Mouse (Mus musculus): ENCODE measurements at regions not wholly inside any gene's neighbourhood (a gene's known extent, or its start where the extent isn't known, plus 50 kb on each side); places are given as distances from the start of the nearest gene placed in this dataset.

DNA sequence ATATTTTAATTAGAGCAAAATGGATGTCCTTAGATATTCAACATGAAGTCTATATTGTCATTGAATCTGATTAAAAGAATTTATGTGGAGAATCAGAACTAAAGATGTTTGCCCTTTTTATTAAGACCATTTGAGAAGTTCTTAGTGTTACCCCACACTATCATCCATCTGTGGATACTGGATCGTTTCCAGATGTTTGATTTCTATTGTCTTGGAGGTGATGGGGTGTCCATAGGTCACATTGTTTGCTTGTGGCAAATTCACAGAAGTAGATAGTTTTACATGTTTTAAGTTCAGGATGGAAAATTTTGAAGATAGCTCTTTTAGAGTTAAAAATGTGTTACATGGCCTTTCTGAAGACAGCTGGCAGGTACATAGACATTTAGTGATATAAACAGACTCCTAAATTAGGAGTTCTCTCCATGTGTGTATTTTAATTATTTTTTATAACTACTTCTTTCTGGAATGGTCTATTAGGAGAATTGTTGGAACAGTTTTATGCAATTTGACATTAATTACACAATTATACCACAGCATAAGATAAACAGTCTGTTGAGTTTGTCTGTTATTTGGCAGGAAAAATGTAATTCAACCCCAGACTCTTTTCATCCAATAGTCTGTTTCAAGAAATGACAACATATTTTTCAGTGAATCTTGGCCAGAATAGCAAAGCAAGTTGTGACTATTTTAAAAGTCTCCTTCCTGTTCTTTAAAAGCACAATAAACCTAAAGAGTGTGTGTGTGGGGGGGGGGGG, 368.8 kb upstream of the Plscr5 start:
- ChIA-PET CTCF (no interaction called here), POLR2A (no interaction called here)

DNA sequence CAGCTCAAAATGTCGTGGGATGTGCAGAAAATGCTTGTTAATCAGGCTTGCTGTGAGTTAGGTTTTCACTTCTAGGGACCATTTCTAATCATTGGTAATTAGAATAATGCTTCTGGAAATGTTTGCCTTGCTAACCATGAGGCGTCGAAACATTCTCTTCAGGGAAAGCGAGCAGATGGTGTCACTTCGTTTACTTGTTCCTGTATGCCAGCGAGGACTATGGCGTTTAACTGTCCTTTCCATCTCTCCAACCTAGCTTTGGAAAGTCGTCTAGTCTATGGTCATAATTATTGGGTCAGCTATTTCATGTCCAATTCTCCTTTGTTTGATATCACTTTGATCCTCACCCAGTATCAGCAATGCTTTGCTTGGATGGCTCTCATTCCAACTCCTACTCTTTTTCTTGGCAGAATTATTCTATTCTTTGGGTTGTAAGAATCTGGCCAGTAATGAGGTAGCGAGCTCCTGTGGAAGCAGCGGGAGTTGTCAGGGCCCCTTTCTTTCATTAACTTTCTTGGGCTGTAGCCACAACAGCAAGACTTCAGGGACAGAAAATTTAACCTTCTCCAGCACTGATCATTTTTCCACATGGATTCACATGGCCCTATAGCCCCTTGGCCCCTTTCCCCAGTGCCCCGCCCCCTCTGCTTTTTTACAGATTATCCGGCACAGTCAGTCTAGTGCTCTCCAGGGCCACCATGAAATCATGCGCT, 374.0 kb upstream of the Plscr5 start:
- CTCF ChIA-PET: no interaction called here
- POLR2A ChIA-PET: no interaction called here

- ChIA-PET POLR2A (no interaction called here), CTCF (no interaction called here)
Measured at GRCm38 (mm10) chr9:91803372-91803961, 389.3 kb upstream of the Plscr5 start.

- POLR2A ChIA-PET: no interaction called here
Measured at GRCm38 (mm10) chr9:91798837-91799225, 393.9 kb upstream of the Plscr5 start.

DNA sequence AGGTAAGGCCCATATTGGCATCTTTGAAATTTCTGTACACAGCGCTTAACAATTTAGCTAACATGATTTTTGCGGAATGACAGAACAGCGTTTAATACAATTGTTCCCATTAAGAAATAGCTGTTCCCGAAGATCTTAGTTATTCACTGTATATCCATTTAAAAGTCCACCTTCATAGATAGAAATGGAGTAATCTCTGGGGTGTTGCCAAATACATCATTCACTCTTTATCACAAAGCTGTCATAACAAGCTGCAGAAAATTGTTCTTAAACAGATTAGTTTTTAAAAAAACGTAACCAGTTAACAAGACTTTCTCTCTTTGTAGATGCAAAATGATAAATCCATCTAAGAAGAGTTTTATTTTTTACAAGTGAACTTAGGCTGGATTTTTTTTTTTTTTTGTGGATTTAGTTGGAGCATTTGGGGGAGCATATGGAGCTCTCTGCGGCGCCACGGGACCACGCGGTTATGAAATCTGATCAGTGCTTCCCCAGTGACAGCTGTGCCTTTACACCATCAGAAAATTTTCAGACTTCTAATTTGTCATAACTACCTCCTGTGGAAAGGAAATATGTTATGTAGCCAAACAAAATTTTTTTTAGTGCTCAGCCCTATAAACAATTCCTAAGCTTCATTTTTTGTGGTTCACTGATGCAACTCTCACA, 394.4 kb upstream of the Plscr5 start:
- ChIA-PET POLR2A (no interaction called here), CTCF (no interaction called here)

More at GRCm38 (mm10) chr9:91798837-91799225, 393.9 kb upstream of the Plscr5 start:
- CTCF ChIA-PET: no interaction called here

DNA sequence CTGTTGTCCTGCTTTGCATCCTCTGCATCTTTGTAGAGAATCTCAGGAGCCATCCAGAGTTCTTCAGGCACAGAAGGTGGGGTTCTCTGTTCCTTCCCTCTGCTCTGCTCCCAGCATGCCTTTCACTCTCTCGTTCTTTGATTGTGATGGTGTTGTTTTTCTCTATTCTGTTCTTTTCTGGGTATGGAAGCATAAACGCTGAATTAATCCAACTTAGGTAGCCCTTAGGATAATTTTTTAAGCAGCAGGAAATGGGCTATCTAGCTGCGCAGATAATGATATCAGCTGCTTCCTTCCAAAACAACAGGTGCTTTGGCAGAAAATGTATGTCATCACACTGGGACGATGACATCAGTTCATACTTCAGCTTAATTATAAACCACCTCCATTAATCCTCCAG, 395.8 kb upstream of the Plscr5 start:
- CTCF ChIA-PET: no interaction called here
- POLR2A ChIA-PET: no interaction called here

DNA sequence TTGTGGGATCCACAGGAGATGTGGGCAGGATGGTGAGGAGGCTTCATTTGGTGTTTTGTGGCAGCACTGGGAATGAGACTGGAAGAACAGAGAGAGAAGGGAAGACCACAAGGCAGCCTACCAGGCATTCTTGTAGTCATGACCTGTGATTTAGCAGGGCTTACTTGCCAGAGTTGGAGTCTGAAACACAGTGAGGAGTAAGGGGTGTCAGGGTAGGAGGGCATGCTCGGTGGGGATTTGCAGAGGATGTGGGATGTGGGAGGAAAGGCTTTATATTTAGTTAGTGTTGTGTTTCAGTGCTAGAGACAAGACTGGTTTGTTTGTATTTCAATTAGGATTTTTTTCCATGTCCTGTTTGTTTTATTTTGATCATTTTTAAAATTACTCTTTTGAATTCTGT, 387.3 kb upstream of the Zic1 start:
- CTCF ChIA-PET: no interaction called here
- POLR2A ChIA-PET: no interaction called here

DNA sequence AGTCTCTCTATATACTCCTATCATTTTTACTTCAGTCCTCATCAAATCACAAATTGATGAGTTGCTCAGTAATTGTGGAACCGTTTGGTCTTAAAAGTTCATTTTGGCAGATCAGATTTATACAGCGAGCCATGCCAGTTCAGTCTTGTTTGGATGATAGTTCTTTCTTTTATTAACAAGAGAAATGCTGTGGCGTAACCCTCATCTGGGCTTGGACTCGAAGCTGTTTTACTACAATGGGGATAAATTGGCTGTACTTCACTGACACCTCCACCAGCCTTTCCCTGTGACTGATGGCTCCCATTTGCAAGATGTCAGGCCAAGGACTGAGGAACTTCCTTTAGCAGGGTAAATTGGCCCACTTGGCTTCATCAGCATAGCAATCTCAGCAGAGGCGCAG, 345.5 kb upstream of the Zic1 start:
- ChIA-PET POLR2A (no interaction called here), CTCF (no interaction called here)

- ChIA-PET POLR2A (no interaction called here), CTCF (no interaction called here)
Measured at GRCm38 (mm10) chr9:91680859-91681258, 315.2 kb upstream of the Zic1 start.

- CTCF ChIA-PET: no interaction called here
- POLR2A ChIA-PET: no interaction called here
Measured at GRCm38 (mm10) chr9:91666667-91667066, 301.1 kb upstream of the Zic1 start.

- CTCF ChIA-PET: no interaction called here
- POLR2A ChIA-PET: no interaction called here
Measured at GRCm38 (mm10) chr9:91660089-91660488, 294.5 kb upstream of the Zic1 start.

DNA sequence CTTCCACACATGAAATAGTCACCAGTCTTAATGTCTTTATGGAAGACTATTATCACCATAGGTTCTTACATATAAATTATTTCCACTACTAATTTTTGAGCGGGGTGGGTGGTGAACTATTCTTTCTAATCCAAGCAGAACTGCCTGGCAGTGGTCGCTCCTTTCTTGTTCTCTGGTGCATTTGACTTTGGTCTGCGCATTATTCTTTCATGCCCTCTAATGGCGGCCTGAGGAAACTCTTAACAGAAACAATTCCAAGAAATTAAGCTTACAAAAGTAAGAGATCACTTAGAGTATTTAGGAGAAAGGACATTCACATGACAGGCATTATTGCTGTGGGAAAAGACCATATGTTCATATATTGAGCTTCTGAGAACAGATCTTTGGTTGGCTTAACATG, 288.5 kb upstream of the Zic1 start:
- POLR2A ChIA-PET: no interaction called here

DNA sequence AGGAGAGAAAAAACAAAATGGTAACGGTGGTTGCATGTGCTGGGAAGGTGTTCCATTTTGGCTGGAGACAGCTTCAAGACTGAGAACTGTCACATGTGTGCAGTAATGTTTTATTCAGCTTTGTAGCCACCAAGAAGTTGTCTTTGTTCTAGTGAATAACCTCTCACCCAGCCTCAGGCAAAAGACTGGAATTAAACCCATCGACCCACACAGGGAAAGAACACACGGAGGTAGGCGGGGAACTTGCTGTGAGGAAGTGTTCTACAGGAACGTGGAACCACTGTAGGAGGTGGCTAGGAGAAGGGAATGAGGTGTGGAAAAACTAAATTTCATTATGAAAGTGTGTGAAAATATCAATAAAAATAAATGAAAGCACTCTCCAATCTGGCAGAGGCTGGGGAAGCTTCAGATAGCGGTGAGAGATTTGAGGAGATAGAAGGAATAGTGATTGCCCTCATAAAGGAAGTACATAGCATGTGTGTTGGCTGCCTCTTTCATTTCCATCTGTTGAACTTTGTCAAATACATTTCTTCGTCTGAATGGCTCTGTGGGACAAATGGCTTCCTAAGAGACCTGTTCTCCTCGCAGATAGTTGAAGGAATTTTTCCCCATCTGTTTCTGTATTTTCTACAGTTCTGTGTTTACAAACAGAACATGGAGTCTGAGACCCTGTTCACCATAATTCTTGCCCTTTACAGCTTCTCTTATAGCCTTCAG, 286.9 kb upstream of the Zic1 start:
- CTCF ChIA-PET: no interaction called here
- POLR2A ChIA-PET: no interaction called here

More for the DNA sequence above, 288.5 kb upstream of the Zic1 start:
- CTCF ChIA-PET: interaction anchor here in 1 of 4 experiments (0.6 kb wide), 1 partner anchor 159 kb away, joined by 5 read pairs; no protein-coding TSS in a partner anchor

DNA sequence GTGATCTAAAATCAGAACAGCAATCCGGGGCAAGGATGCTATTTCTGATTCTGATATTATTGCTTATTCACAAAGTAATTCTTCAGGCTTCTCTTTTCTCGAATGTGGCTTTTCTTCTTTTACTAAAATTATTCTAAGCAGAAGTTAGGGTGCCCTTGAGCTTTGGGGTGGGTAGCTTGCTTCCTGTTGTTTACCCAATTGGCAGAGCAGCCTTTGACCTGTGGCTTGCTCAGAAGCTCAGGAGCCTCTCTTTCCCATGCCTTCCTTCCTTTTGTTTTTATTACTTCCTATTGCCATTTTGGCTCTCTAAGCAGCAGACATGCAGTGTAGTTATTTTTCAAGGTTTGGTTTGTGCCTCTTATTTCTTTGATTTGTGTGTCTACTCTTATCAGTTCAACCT, 244.8 kb upstream of the Zic1 start:
- POLR2A ChIA-PET: interaction anchor here in 1 of 4 experiments (0.6 kb wide), 1 partner anchor 1090 kb away, joined by 4 read pairs; no protein-coding TSS in a partner anchor
- CTCF ChIA-PET: no interaction called here

- POLR2A ChIA-PET: no interaction called here
- CTCF ChIA-PET: no interaction called here
Measured at GRCm38 (mm10) chr9:91609457-91610166, 244.0 kb upstream of the Zic1 start.

- ChIA-PET POLR2A (no interaction called here), CTCF (no interaction called here)
Measured at GRCm38 (mm10) chr9:91601740-91602139, 236.1 kb upstream of the Zic1 start.

GRCm38 (mm10) chr9:91591915-91592314, 226.3 kb upstream of the Zic1 start:
- CTCF ChIA-PET: no interaction called here
- POLR2A ChIA-PET: no interaction called here

- ChIA-PET POLR2A (no interaction called here), CTCF (no interaction called here)
Measured at GRCm38 (mm10) chr9:91588756-91589155, 223.1 kb upstream of the Zic1 start.

DNA sequence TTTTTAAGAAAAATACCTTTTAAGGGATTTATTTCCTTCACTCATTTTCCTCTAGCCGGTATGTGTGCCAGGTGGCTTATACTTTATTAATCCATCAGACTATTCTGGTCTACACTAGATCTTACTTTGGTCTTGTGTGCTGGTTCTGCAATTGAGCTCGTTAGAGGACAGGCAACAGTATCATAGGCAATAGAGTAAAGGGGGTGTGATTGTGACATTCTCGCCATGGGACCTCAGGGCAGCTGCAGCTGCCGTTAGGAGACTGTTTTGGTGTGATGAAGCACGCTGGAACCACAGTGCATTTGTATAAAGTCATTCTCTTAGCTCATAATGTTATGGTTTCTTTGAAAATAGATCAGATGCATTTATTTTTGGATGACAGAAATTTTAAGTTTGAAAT, 222.3 kb upstream of the Zic1 start:
- POLR2A ChIA-PET: no interaction called here
- CTCF ChIA-PET: no interaction called here

DNA sequence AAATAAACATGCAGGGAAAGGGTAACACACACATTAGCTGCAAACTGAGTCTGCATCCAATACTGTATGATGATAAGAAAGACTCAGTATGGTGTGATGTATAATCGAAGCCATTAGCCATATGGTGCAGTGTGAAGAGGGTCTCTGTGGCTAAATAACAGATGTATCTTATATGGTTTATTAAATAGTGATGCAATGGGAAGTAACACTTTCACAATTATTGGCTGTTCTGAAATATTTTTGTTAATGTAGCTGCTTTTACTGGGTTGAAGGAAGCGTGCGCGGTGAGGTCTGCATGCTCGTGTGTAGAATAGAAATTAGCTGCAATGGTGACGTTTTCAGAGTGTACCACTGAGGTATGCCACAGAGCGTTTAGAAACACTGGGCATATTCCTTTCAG, 221.7 kb upstream of the Zic1 start:
- POLR2A ChIA-PET: no interaction called here
- CTCF ChIA-PET: no interaction called here
